Mouse (Mus musculus) stomach, embryonic 16.5 days (tissue): ENCODE measurements around the gene Znhit1. TPM values are rescaled to one million over a fixed set of nuclear protein-coding genes. Genes with fewer than 3 reads are reported as not detected.

Source experiments
- ATAC-seq: fragments of 200-750 bp; cut with Nextera tagmentation; 2 replicates; pipeline ENCODE4 v1.8.0; 2017; ENCODE audit warnings: moderate number of reproducible peaks, moderate TSS enrichment; ENCODE audit not compliant: insufficient read depth, low FRiP score
- H3K27ac ChIP-seq: fragments of 300-500 bp; sonication (generic); 2 replicates; pipeline ENCODE4 v1.5.1; 2014; ENCODE audit warnings: low read length
- H3K27me3 ChIP-seq: fragments of 300-500 bp; sonication (generic); 2 replicates; pipeline ENCODE4 v1.6.1; 2014; ENCODE audit warnings: low read length, control low read depth, mixed read lengths; ENCODE audit not compliant: control insufficient read depth, insufficient read depth
- H3K36me3 ChIP-seq: fragments of 300-500 bp; sonication (generic); 2 replicates; pipeline ENCODE4 v1.6.1; 2014; ENCODE audit warnings: low read length; ENCODE audit not compliant: control insufficient read depth, insufficient read depth
- H3K4me1 ChIP-seq: fragments of 300-500 bp; sonication (generic); 2 replicates; pipeline ENCODE4 v1.6.1; 2014; ENCODE audit warnings: low read length, control low read depth, mixed read lengths; ENCODE audit not compliant: control insufficient read depth, insufficient read depth
- H3K4me2 ChIP-seq: fragments of 300-500 bp; sonication (generic); 2 replicates; pipeline ENCODE4 v1.6.1; 2014; ENCODE audit warnings: low read depth, low read length, mixed read lengths
- H3K4me3 ChIP-seq: fragments of 300-500 bp; sonication (generic); replicated peaks from 2 replicates; pipeline ENCODE4 v1.5.1; 2014; ENCODE audit warnings: mild to moderate bottlenecking, low read length
- H3K9ac ChIP-seq: fragments of 300-500 bp; sonication (generic); 2 replicates; pipeline ENCODE4 v1.6.1; 2014; ENCODE audit warnings: low read length
- H3K9me3 ChIP-seq: fragments of 300-500 bp; sonication (generic); replicated peaks from 2 replicates; pipeline ENCODE4 v1.6.1; 2016; ENCODE audit warnings: low read length, control low read depth; ENCODE audit not compliant: control insufficient read depth
- WGBS: fragments of 180-500 bp; shearing (Covaris S2); extraction: QIAGEN DNeasy Blood & Tissue Kit; methylation state at CpG from one replicate; pipeline ENCODE4 v1.1.7; 2014; 5-methylcytosine and 5-hydroxymethylcytosine counted together
- polyA plus RNA-seq: library from polyadenylated mRNA; unstranded; fragments of >200 nt; fragmentation: Nextera tagmentation; extraction: Ambion mirVana; gene quantifications from 2 replicates; pipeline ENCODE4 v1.2.1, GENCODE M21; 2015

The Znhit1 gene
- polyA plus RNA-seq, 1 experiment from 2014 or later = 95.3 TPM

- H3K4me3 ChIP-seq = no peak overlapping the region
- ATAC-seq = no peak
- 4% methylated on average over 29 of the region's 29 CpGs for WGBS
- no peak overlapping the region for H3K9ac ChIP-seq
- peaks cover 18% of the 10 kb centered on the region for H3K4me1 ChIP-seq
- H3K27me3 ChIP-seq = peaks cover 78% of the 10 kb centered on the region
- H3K9me3 ChIP-seq = no peaks in the 10 kb centered on the region
- H3K36me3 ChIP-seq = no peaks in the 10 kb centered on the region
- H3K27ac ChIP-seq = no peak overlapping the region
- H3K4me2 ChIP-seq = no peak overlapping the region
These were observed 40.9 kb upstream of the Znhit1 start for GRCm38 (mm10) chr5:137028561-137029272.

- Histone ChIP-seq H3K9me3 (no peaks in the 10 kb centered on the region), H3K9ac (no peak within 1 kb of the TSS), H3K27ac (no peak within 1 kb of the TSS), H3K4me1 (peaks cover 3% of the 10 kb centered on the region), H3K27me3 (peaks cover 64% of the 10 kb centered on the region), H3K4me3 (no peak within 1 kb of the TSS), H3K4me2 (no peak within 1 kb of the TSS), H3K36me3 (no peaks in the 10 kb centered on the region)
- no peak for ATAC-seq
- 20% methylated on average over 4 of the region's 4 CpGs for WGBS
These were observed 38.3 kb upstream of the Znhit1 start, which contains the start of gene Vgf for GRCm38 (mm10) chr5:137026092-137026491. TSS of gene Vgf (plus strand) at chr5:137026392.

GRCm38 (mm10) chr5:137025132-137025531 lies 37.3 kb upstream of the Znhit1 start:
- no peak overlapping the region for H3K4me2 ChIP-seq
- no peak overlapping the region for H3K4me3 ChIP-seq
- H3K9ac ChIP-seq = no peak overlapping the region
- H3K36me3 ChIP-seq = no peaks in the 10 kb centered on the region
- no peak overlapping the region for H3K27ac ChIP-seq
- peaks cover 54% of the 10 kb centered on the region for H3K27me3 ChIP-seq
- WGBS = under 1% methylated on average over 23 of the region's 23 CpGs
- no peaks in the 10 kb centered on the region for H3K9me3 ChIP-seq
- ATAC-seq = no peak
- no peaks in the 10 kb centered on the region for H3K4me1 ChIP-seq

DNA sequence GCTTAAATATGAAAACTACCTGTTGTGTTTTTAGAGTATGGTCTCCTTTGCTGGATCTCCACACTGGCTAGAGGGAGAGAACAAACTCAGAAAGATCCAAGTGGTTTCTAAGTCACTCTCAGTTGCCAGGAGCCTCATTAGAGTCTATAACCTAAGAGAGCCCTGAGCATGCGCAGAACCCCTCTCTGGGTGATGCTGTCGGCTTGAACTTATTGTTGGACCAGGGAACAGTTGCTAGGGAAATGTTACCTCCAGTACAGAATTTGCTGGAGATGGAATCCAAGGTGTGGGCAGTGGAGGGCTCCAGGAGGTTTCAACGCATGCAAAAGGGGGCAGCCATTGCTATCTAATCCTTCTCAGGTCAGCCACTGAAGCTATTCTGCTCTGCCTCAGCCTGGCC lies 36.5 kb upstream of the Znhit1 start:
- Histone ChIP-seq H3K9me3 (no peaks in the 10 kb centered on the region), H3K27me3 (peaks cover 48% of the 10 kb centered on the region), H3K36me3 (no peaks in the 10 kb centered on the region), H3K4me3 (no peak overlapping the region), H3K4me2 (no peak overlapping the region), H3K4me1 (no peaks in the 10 kb centered on the region), H3K9ac (no peak overlapping the region), H3K27ac (no peak overlapping the region)
- ATAC-seq = no peak
- 49% methylated on average over 3 of the region's 3 CpGs for WGBS

DNA sequence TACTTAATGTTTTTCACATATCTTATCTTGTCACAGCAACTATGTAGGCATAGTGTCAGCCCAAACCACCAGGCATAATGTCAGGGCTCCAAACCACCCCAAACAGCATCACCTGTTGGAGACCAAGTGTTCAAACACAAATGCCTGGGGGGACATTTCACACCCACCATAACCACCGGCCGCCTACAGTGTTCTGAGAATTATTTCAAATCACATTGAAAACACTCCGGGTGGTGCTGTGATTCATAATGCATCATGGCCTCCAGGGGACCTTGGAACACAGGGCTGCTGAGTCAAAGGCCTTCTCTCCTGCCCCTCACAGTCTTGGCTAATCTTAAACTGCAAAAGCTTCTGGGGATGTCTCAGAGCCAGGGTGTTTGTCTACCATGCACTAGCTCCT lies 28.1 kb upstream of the Znhit1 start:
- Histone ChIP-seq H3K27ac (no peak overlapping the region), H3K9ac (no peak overlapping the region), H3K9me3 (no peaks in the 10 kb centered on the region; the same call in 1 of the 2 replicates), H3K4me3 (no peak overlapping the region), H3K27me3 (no peaks in the 10 kb centered on the region), H3K36me3 (no peaks in the 10 kb centered on the region), H3K4me2 (no peak overlapping the region), H3K4me1 (no peaks in the 10 kb centered on the region)
- 85% methylated on average over 3 of the region's 3 CpGs for WGBS
- ATAC-seq = no peak

DNA sequence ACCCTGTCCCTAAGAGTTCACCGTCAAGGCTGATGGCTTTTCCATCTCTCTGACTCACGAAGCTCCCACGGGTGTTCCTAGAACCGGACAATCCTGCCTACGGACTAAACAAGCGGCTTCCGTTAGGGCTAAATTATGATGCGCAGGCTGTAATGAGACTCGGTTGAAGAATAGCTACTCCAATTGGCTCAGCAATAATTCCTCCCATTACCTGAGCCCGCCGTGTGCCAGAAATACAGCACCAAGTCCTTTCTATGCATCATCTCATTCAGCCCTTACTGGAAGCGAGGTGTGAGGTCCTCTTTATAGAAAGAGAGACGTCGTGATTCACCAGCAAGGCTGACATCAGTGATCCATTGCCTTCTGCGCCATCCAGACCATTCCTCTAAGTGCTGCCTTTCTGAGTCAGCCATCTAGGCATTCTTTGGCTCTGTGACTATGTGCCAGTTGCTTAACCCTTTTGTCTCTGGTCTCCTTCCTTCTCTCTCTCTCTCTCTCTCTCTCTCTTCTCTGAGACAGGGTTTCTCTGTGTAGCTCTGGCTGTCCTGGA lies 24.7 kb upstream of the Znhit1 start:
- Histone ChIP-seq H3K36me3 (no peaks in the 10 kb centered on the region), H3K9me3 (no peaks in the 10 kb centered on the region; the same call in 1 of the 2 replicates), H3K4me1 (no peaks in the 10 kb centered on the region), H3K4me3 (no peak overlapping the region), H3K27ac (no peak overlapping the region), H3K4me2 (no peak overlapping the region), H3K9ac (no peak overlapping the region), H3K27me3 (no peaks in the 10 kb centered on the region)
- 69% methylated on average over 15 of the region's 15 CpGs for WGBS
- no peak for ATAC-seq

DNA sequence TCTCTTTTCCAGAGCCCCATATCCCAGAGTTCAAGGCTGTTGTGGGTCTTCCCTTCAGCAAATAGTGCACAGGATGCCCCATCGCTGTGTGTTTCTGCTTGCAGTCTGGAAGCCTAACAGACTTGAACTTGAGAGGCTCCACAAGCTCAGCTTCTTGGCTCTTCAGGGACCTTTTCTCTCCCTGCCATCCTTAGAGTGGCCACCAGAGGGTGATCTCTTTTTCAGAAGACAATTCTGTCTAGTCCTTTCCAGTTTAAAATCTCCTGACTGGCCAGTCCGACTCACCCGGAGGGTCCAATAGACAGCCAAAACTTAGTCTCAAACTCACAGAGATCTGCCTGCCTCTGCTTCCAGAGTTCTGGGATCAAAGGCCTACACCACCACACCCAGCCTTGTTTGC lies 22.2 kb upstream of the Znhit1 start:
- Histone ChIP-seq H3K9me3 (no peaks in the 10 kb centered on the region), H3K36me3 (no peaks in the 10 kb centered on the region), H3K9ac (no peak overlapping the region), H3K4me1 (peaks cover 3% of the 10 kb centered on the region; the same call in 1 of the 2 replicates), H3K4me3 (no peak overlapping the region), H3K27me3 (no peaks in the 10 kb centered on the region), H3K27ac (no peak overlapping the region), H3K4me2 (no peak overlapping the region)
- ATAC-seq = no peak
- WGBS = 36% methylated on average over 3 of the region's 3 CpGs

DNA sequence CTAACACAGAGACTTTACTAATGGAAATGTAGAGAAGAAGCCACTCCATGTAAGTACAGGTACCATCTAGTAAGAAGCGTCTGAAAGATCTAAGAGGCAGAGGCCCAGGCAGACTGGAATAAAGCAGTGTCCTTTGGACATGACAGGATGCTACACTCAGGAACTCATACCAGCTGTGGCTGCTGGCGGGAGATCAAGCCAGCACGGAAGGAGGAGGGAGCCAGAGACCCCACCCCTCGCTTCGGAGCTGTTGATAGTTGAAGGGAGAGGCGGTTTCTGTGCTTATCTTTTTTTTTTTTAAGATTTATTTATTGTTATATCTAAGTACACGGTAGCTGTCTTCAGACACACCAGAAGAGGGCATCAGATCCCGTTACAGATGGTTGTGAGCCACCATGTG lies 19.5 kb upstream of the Znhit1 start:
- no peak for ATAC-seq
- Histone ChIP-seq H3K27me3 (no peaks in the 10 kb centered on the region), H3K4me3 (no peak overlapping the region), H3K4me1 (peaks cover 3% of the 10 kb centered on the region; the same call in 1 of the 2 replicates), H3K27ac (no peak overlapping the region), H3K4me2 (no peak overlapping the region), H3K36me3 (no peaks in the 10 kb centered on the region), H3K9ac (no peak overlapping the region), H3K9me3 (no peaks in the 10 kb centered on the region)
- 38% methylated on average over 8 of the region's 8 CpGs for WGBS

DNA sequence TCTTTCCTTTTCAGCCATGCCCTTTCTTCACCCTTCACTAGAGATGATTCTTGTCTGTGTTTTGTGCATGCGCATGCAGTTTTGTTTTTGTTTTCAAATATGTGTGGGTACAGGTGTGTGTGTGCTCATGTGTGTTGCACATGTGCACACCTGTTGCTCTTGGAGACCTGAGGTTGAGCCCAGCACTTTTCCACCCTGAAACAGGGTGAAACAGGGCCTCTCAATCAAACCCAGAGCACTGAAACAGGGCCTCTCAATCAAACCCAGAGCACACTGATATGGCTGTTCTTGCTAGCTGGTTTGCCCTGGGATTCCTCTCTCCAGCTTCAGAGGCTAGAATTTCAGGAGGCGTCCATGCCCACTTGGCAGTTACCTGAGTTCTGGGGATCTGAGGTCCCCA lies 12.8 kb upstream of the Znhit1 start:
- Histone ChIP-seq H3K27ac (no peak overlapping the region), H3K9me3 (no peaks in the 10 kb centered on the region), H3K27me3 (no peaks in the 10 kb centered on the region), H3K4me1 (no peaks in the 10 kb centered on the region), H3K4me3 (no peak overlapping the region), H3K9ac (no peak overlapping the region), H3K4me2 (no peak overlapping the region), H3K36me3 (no peaks in the 10 kb centered on the region)
- no peak for ATAC-seq
- 78% methylated on average over 2 of the region's 2 CpGs for WGBS
